Mouse (Mus musculus): Measurements from ENCODE around the gene Gli2. TPM values are rescaled to one million over a fixed set of nuclear protein-coding genes. Genes with fewer than 3 reads are reported as not detected.

The Gli2 gene
- polyA plus RNA-seq, 1 experiment from 2014 or later: 12.2 TPM

DNA sequence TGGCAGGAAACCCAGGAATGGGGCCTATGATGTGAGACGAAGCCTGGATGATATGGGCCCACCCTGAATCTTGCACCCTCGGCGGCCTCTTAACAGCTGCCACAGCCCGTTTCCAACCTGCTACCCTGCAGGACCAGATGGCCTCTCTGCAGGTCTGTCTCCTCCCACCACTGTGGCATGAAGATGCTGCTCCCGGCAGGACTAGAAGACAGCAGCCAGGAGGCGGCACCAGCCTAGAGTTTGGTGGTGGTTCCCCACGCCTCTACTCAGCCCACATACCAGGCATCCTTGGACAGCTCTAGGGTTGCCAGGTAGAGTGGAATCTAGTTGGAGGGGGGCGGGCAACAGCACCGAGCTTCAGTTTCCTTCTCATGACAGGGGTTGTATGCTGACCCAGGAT, 188.7 kb downstream of the Gli2 start:
- 63% methylated on average over 9 of the region's 9 CpGs for WGBS
- DNase-seq (ENCODE audit: low spot score): no peak

GRCm38 (mm10) chr1:118864031-118864430, 189.4 kb downstream of the Gli2 start:
- DNase-seq (ENCODE audit: low spot score): no peak
- Histone ChIP-seq H3K4me3 (ENCODE audit: low read depth, low read length) (no peak overlapping the region), H3K9me3 (ENCODE audit: control insufficient read depth, low read length) (no peaks in the 10 kb centered on the region), H3K9ac (ENCODE audit: low read length) (no peak overlapping the region), H3K4me1 (ENCODE audit: control insufficient read depth, insufficient read depth, low read length) (no peaks in the 10 kb centered on the region), H3K27me3 (ENCODE audit: control insufficient read depth, insufficient read depth, low read length) (no peaks in the 10 kb centered on the region), H3K4me2 (ENCODE audit: low read depth) (no peak overlapping the region), H3K36me3 (ENCODE audit: control insufficient read depth, insufficient read depth, low read length) (peaks cover 2% of the 10 kb centered on the region; the same call in 1 of the 2 replicates), H3K27ac (ENCODE audit: low read depth, low read length) (no peak overlapping the region)
- WGBS: 59% methylated on average over 5 of the region's 5 CpGs
- ATAC-seq (ENCODE audit: insufficient read depth, low FRiP score, low TSS enrichment): no peak

More for the DNA sequence above, 188.7 kb downstream of the Gli2 start:
- peaks cover 2% of the 10 kb centered on the region; the same call in 1 of the 2 replicates for H3K36me3 ChIP-seq (ENCODE audit: control insufficient read depth, insufficient read depth, low read length)
- no peak overlapping the region for H3K27ac ChIP-seq (ENCODE audit: low read depth, low read length)
- no peaks in the 10 kb centered on the region for H3K9me3 ChIP-seq (ENCODE audit: control insufficient read depth, low read length)
- no peaks in the 10 kb centered on the region for H3K4me1 ChIP-seq (ENCODE audit: control insufficient read depth, insufficient read depth, low read length)
- ATAC-seq (ENCODE audit: insufficient read depth, low FRiP score, low TSS enrichment): no peak
- no peaks in the 10 kb centered on the region for H3K27me3 ChIP-seq (ENCODE audit: control insufficient read depth, insufficient read depth, low read length)
- no peak overlapping the region for H3K4me2 ChIP-seq (ENCODE audit: low read depth)
- H3K4me3 ChIP-seq (ENCODE audit: low read depth, low read length): no peak overlapping the region
- H3K9ac ChIP-seq (ENCODE audit: low read length): no peak overlapping the region

GRCm38 (mm10) chr1:118858101-118858500, 195.3 kb downstream of the Gli2 start:
- Histone ChIP-seq H3K9me3 (ENCODE audit: control insufficient read depth, low read length) (no peaks in the 10 kb centered on the region), H3K4me2 (ENCODE audit: low read depth) (no peak overlapping the region), H3K4me3 (ENCODE audit: low read depth, low read length) (no peak overlapping the region), H3K36me3 (ENCODE audit: control insufficient read depth, insufficient read depth, low read length) (peaks cover 2% of the 10 kb centered on the region; the same call in 1 of the 2 replicates), H3K9ac (ENCODE audit: low read length) (no peak overlapping the region), H3K27ac (ENCODE audit: low read depth, low read length) (no peak overlapping the region), H3K4me1 (ENCODE audit: control insufficient read depth, insufficient read depth, low read length) (no peaks in the 10 kb centered on the region), H3K27me3 (ENCODE audit: control insufficient read depth, insufficient read depth, low read length) (no peaks in the 10 kb centered on the region)
- ATAC-seq (ENCODE audit: insufficient read depth, low FRiP score, low TSS enrichment): no peak
- 53% methylated on average over 9 of the region's 9 CpGs for WGBS
- DNase-seq (ENCODE audit: low spot score): peak; percentile 35

DNA sequence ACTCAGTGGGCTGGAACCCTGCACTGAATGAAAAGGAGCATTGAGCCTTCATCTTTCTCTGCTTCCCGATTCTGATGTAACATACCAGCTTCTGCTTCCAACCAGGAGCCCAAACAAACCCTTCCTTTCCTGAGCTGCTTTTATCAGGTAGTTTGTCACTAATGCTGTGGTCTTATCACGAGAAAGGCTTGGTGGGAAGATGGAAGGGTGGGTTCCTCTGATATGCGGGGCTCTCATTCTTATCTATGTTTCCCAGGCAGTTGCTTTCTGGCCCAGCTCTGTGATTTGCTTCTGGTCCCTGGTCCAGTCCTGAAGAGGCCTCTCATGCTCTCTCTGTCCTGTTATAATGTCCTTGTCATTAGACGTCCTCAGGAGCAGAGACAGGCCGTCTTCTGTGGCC, 222.8 kb downstream of the Gli2 start:
- Histone ChIP-seq H3K4me1 (ENCODE audit: control insufficient read depth, insufficient read depth, low read length) (peaks cover 6% of the 10 kb centered on the region), H3K9ac (ENCODE audit: low read length) (no peak overlapping the region), H3K4me3 (ENCODE audit: low read depth, low read length) (no peak overlapping the region), H3K27ac (ENCODE audit: low read depth, low read length) (no peak overlapping the region), H3K9me3 (ENCODE audit: control insufficient read depth, low read length) (no peaks in the 10 kb centered on the region), H3K36me3 (ENCODE audit: control insufficient read depth, insufficient read depth, low read length) (no peaks in the 10 kb centered on the region; the same call in 1 of the 2 replicates), H3K4me2 (ENCODE audit: low read depth) (no peak overlapping the region), H3K27me3 (ENCODE audit: control insufficient read depth, insufficient read depth, low read length) (no peaks in the 10 kb centered on the region)
- ATAC-seq (ENCODE audit: insufficient read depth, low FRiP score, low TSS enrichment) (no peak), DNase-seq (ENCODE audit: low spot score) (no peak)
- 79% methylated on average over 5 of the region's 5 CpGs for WGBS

GRCm38 (mm10) chr1:118826614-118827013, 226.8 kb downstream of the Gli2 start:
- WGBS: 80% methylated on average over 11 of the region's 11 CpGs
- Histone ChIP-seq H3K9ac (ENCODE audit: low read length) (no peak overlapping the region), H3K27me3 (ENCODE audit: control insufficient read depth, insufficient read depth, low read length) (no peaks in the 10 kb centered on the region), H3K4me2 (ENCODE audit: low read depth) (no peak overlapping the region), H3K27ac (ENCODE audit: low read depth, low read length) (no peak overlapping the region), H3K4me1 (ENCODE audit: control insufficient read depth, insufficient read depth, low read length) (peaks cover 8% of the 10 kb centered on the region), H3K4me3 (ENCODE audit: low read depth, low read length) (no peak overlapping the region), H3K36me3 (ENCODE audit: control insufficient read depth, insufficient read depth, low read length) (no peaks in the 10 kb centered on the region), H3K9me3 (ENCODE audit: control insufficient read depth, low read length) (no peaks in the 10 kb centered on the region)
- DNase-seq (ENCODE audit: low spot score) (no peak), ATAC-seq (ENCODE audit: insufficient read depth, low FRiP score, low TSS enrichment) (no peak)

DNA sequence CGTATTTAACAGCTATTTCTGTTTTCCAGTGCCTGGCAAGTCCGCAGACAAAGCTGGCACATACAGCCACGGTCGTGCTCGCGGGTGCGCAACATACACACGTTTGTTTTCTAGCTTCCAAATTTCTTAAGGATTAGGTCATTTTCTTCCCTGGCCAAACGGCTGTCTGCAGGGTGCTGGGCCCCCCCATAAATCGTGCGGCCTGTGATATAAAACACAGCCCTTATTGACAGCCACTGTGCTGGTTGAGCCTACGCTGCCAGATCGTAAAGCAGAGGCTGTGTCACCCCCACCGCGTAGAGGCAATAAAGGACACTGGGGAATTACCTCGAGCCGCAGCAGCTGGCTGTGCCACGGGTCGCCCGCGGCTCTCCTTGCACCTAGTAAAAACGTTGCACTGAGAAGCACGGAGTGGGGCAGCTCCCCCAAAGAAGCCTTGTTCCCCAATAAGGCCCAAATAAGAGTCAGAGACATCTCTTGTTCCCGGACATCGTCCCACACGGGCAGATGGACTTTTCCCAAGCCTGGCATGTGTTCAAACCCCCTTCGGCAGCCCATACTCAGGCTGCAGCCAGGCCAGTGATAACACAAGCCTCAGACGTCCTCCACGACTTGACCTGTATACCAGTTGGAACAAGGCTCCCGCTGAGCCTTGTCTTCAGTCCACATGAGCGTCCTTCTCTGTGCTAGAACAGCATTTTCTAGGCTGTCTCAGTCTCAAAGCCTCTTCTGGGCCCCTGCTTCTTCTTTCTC, 227.8 kb downstream of the Gli2 start:
- Histone ChIP-seq H3K4me2 (ENCODE audit: low read depth) (peak overlapping the region; percentile 30), H3K9me3 (ENCODE audit: control insufficient read depth, low read length) (no peaks in the 10 kb centered on the region), H3K27me3 (ENCODE audit: control insufficient read depth, insufficient read depth, low read length) (no peaks in the 10 kb centered on the region), H3K4me3 (ENCODE audit: low read depth, low read length) (no peak overlapping the region), H3K9ac (ENCODE audit: low read length) (0 out of 2 replicates have a peak overlapping the region, but pooled peaks have one; percentile 8), H3K4me1 (ENCODE audit: control insufficient read depth, insufficient read depth, low read length) (peaks cover 8% of the 10 kb centered on the region), H3K36me3 (ENCODE audit: control insufficient read depth, insufficient read depth, low read length) (no peaks in the 10 kb centered on the region), H3K27ac (ENCODE audit: low read depth, low read length) (no peak overlapping the region)
- DNase-seq (ENCODE audit: low spot score): peak; percentile 45
- WGBS: 22% methylated on average over 31 of the region's 31 CpGs
- ATAC-seq (ENCODE audit: insufficient read depth, low FRiP score, low TSS enrichment): peak; percentile 92

DNA sequence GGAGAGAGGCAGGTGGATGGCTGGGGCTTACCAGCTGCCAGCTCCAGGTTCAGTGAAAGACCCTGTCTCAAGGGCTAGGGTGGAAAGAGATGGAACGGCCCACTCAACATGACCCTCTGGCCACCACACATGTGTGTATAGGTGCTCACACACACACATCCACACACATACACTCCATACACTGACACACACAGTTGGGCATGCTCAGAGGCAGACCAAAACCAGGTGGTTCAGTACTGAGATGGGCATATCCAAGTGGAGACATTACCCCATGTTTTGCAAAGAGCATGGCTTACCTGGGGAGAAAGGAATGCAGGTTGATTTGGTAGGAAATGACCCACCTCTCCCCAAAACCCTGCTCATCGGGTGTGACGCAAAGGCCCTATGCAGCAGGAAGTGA, 228.4 kb downstream of the Gli2 start:
- peak; percentile 39; the same call in 1 of the 2 replicates for ATAC-seq (ENCODE audit: insufficient read depth, low FRiP score, low TSS enrichment)
- no peak overlapping the region for H3K9ac ChIP-seq (ENCODE audit: low read length)
- H3K27ac ChIP-seq (ENCODE audit: low read depth, low read length): no peak overlapping the region
- no peak overlapping the region; the same call in 1 of the 2 replicates for H3K4me2 ChIP-seq (ENCODE audit: low read depth)
- no peaks in the 10 kb centered on the region for H3K36me3 ChIP-seq (ENCODE audit: control insufficient read depth, insufficient read depth, low read length)
- DNase-seq (ENCODE audit: low spot score): no peak
- 65% methylated on average over 3 of the region's 3 CpGs for WGBS
- H3K27me3 ChIP-seq (ENCODE audit: control insufficient read depth, insufficient read depth, low read length): no peaks in the 10 kb centered on the region
- no peaks in the 10 kb centered on the region for H3K9me3 ChIP-seq (ENCODE audit: control insufficient read depth, low read length)
- peaks cover 8% of the 10 kb centered on the region for H3K4me1 ChIP-seq (ENCODE audit: control insufficient read depth, insufficient read depth, low read length)
- no peak overlapping the region for H3K4me3 ChIP-seq (ENCODE audit: low read depth, low read length)

DNA sequence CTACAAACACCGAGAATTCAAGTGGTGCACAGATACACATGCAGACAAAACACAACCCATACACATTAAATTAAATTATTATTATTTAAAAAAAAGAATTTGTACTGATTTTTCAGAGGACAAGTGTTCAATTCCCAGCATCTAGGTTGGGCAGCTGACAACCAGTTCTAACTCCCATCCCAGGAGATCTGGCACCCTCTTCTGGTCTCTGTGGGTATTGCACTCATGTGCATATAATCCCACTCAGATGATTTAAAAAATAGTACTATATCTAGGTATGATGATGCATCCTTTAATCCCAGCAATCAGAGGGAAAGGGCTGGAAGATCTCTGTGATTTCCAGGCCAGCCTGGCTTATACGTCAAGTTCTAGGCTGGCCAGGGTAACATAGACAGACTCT, 231.2 kb downstream of the Gli2 start:
- no peak overlapping the region for H3K27ac ChIP-seq (ENCODE audit: low read depth, low read length)
- no peak overlapping the region for H3K4me2 ChIP-seq (ENCODE audit: low read depth)
- H3K36me3 ChIP-seq (ENCODE audit: control insufficient read depth, insufficient read depth, low read length): no peaks in the 10 kb centered on the region
- no peak overlapping the region for H3K4me3 ChIP-seq (ENCODE audit: low read depth, low read length)
- no peak for DNase-seq (ENCODE audit: low spot score)
- peaks cover 8% of the 10 kb centered on the region for H3K4me1 ChIP-seq (ENCODE audit: control insufficient read depth, insufficient read depth, low read length)
- no peaks in the 10 kb centered on the region for H3K9me3 ChIP-seq (ENCODE audit: control insufficient read depth, low read length)
- WGBS: 99% methylated on average over 2 of the region's 2 CpGs
- H3K27me3 ChIP-seq (ENCODE audit: control insufficient read depth, insufficient read depth, low read length): no peaks in the 10 kb centered on the region
- no peak overlapping the region for H3K9ac ChIP-seq (ENCODE audit: low read length)
- ATAC-seq (ENCODE audit: insufficient read depth, low FRiP score, low TSS enrichment): no peak

GRCm38 (mm10) chr1:118815015-118815414, 238.4 kb downstream of the Gli2 start:
- no peak overlapping the region for H3K9ac ChIP-seq (ENCODE audit: low read length)
- 82% methylated on average over 2 of the region's 2 CpGs for WGBS
- H3K9me3 ChIP-seq (ENCODE audit: control insufficient read depth, low read length): no peaks in the 10 kb centered on the region
- H3K27ac ChIP-seq (ENCODE audit: low read depth, low read length): no peak overlapping the region
- no peaks in the 10 kb centered on the region for H3K36me3 ChIP-seq (ENCODE audit: control insufficient read depth, insufficient read depth, low read length)
- no peaks in the 10 kb centered on the region for H3K27me3 ChIP-seq (ENCODE audit: control insufficient read depth, insufficient read depth, low read length)
- no peak overlapping the region for H3K4me2 ChIP-seq (ENCODE audit: low read depth)
- ATAC-seq (ENCODE audit: insufficient read depth, low FRiP score, low TSS enrichment): no peak
- no peaks in the 10 kb centered on the region for H3K4me1 ChIP-seq (ENCODE audit: control insufficient read depth, insufficient read depth, low read length)
- no peak overlapping the region for H3K4me3 ChIP-seq (ENCODE audit: low read depth, low read length)
- no peak for DNase-seq (ENCODE audit: low spot score)

Measured in neural tube, embryonic 11.5 days (tissue).